Mouse (Mus musculus) MEL (cell line): Measurements from ENCODE around the gene Prtn3. TPM values are rescaled to one million over a fixed set of nuclear protein-coding genes. Genes with fewer than 3 reads are reported as not detected.

Experiments used
- DNase-seq: peaks from one replicate; pipeline ENCODE4 v3.0.0; 2011; ENCODE audit warnings: low read depth, low spot score
- H3K27ac ChIP-seq: 2 replicates; pipeline ENCODE4 v1.5.1; 2012; ENCODE audit warnings: low read depth, mild to moderate bottlenecking, control low read depth, low read length, moderate library complexity; ENCODE audit not compliant: control insufficient read depth
- H3K27me3 ChIP-seq, 2 experiments: fragments of 150-350 bp in 1 of 2; sonication (generic) in 1 of 2; 2 replicates each; pipeline ENCODE4 v1.6.1; 2012; ENCODE audit warnings: low read length in 2 of 2, mild to moderate bottlenecking in 2 of 2, improper control_type of control experiment in 1 of 2, moderate library complexity in 1 of 2; ENCODE audit not compliant: insufficient read depth in 2 of 2, control insufficient read depth in 1 of 2
- H3K36me3 ChIP-seq, 2 experiments: 2 replicates each; pipeline ENCODE4 v1.6.1; 2012 to 2014; ENCODE audit warnings: low read length in 2 of 2, improper control_type of control experiment in 1 of 2, inconsistent platforms in 1 of 2, mild to moderate bottlenecking in 1 of 2; ENCODE audit not compliant: insufficient read depth in 2 of 2, control insufficient read depth in 1 of 2
- H3K4me1 ChIP-seq, 2 experiments: fragments of 150-350 bp in 1 of 2; sonication (generic) in 1 of 2; 2 replicates each; pipeline ENCODE4 v1.6.1; 2012; ENCODE audit warnings: low read length in 2 of 2, improper control_type of control experiment in 1 of 2, mild to moderate bottlenecking in 1 of 2; ENCODE audit not compliant: insufficient read depth in 2 of 2, control insufficient read depth in 1 of 2
- H3K4me3 ChIP-seq, 2 experiments: fragments of 150-350 bp in 1 of 2; sonication (generic) in 1 of 2; 2 replicates each; pipeline ENCODE4 v1.5.1; 2012; ENCODE audit warnings: low read depth in 2 of 2, low read length in 2 of 2, mild to moderate bottlenecking in 2 of 2, moderate library complexity in 2 of 2, control low read depth in 1 of 2, improper control_type of control experiment in 1 of 2; ENCODE audit not compliant: control insufficient read depth in 1 of 2, insufficient read depth in 1 of 2
- H3K79me2 ChIP-seq: 2 replicates; pipeline ENCODE4 v1.6.1; 2012; ENCODE audit warnings: mild to moderate bottlenecking, low read length, moderate library complexity; ENCODE audit not compliant: control insufficient read depth, poor library complexity, insufficient read depth
- H3K9ac ChIP-seq: 2 replicates; pipeline ENCODE4 v1.6.1; 2012; ENCODE audit warnings: low read depth, mild to moderate bottlenecking, control low read depth, low read length, moderate library complexity; ENCODE audit not compliant: control insufficient read depth, poor library complexity, severe bottlenecking
- H3K9me3 ChIP-seq: fragments of 150-350 bp; sonication (generic); replicated peaks from 2 replicates; pipeline ENCODE4 v1.6.1; 2012; ENCODE audit warnings: mild to moderate bottlenecking, low read length, improper control_type of control experiment, moderate library complexity; ENCODE audit not compliant: insufficient read depth
- BHLHE40 ChIP-seq: IDR thresholded peaks from 2 replicates; pipeline ENCODE4 v1.6.1; 2012; ENCODE audit warnings: low read depth, mild to moderate bottlenecking, inconsistent platforms, low read length, improper control_type of control experiment, borderline replicate concordance
- CHD1 ChIP-seq: IDR thresholded peaks from 2 replicates; pipeline ENCODE4 v1.6.1; 2012; ENCODE audit warnings: low read depth, mild to moderate bottlenecking, inconsistent platforms, low read length, improper control_type of control experiment
- ELF1 ChIP-seq: IDR thresholded peaks from 2 replicates; pipeline ENCODE4 v1.6.1; 2014; ENCODE audit warnings: low read depth, mild to moderate bottlenecking, inconsistent platforms, low read length, improper control_type of control experiment, moderate library complexity
- EP300 ChIP-seq, 2 experiments: IDR thresholded peaks; 2 replicates each; pipeline ENCODE4 v1.6.1; 2011; ENCODE audit warnings: improper control_type of control experiment in 2 of 2, low read length in 2 of 2, low read depth in 1 of 2, mild to moderate bottlenecking in 1 of 2
- GABPA ChIP-seq: IDR thresholded peaks from 2 replicates; pipeline ENCODE4 v1.6.1; 2012; ENCODE audit warnings: low read depth, mild to moderate bottlenecking, inconsistent platforms, low read length, improper control_type of control experiment, moderate library complexity
- JUND ChIP-seq: IDR thresholded peaks from 2 replicates; pipeline ENCODE4 v1.6.1; 2011; ENCODE audit warnings: low read depth, mild to moderate bottlenecking, improper control_type of control experiment, low read length
- MAFK ChIP-seq: IDR thresholded peaks from 2 replicates; pipeline ENCODE4 v1.6.1; 2011; ENCODE audit warnings: low read depth, mild to moderate bottlenecking, low read length, improper control_type of control experiment, borderline replicate concordance
- MAX ChIP-seq: IDR thresholded peaks from 2 replicates; pipeline ENCODE4 v1.6.1; 2011; ENCODE audit warnings: low read length, improper control_type of control experiment
- MAZ ChIP-seq: IDR thresholded peaks from 2 replicates; pipeline ENCODE4 v1.6.1; 2012; ENCODE audit warnings: low read depth, mild to moderate bottlenecking, inconsistent platforms, low read length, improper control_type of control experiment
- MEF2A ChIP-seq: IDR thresholded peaks from 2 replicates; pipeline ENCODE4 v1.6.1; 2014; ENCODE audit warnings: low read depth, mild to moderate bottlenecking, inconsistent platforms, low read length, improper control_type of control experiment; ENCODE audit not compliant: poor library complexity, insufficient replicate concordance, severe bottlenecking; ENCODE audit errors: extremely low read depth
- NRF1 ChIP-seq: IDR thresholded peaks from 2 replicates; pipeline ENCODE4 v1.6.1; 2014; ENCODE audit warnings: low read depth, mild to moderate bottlenecking, inconsistent platforms, low read length, improper control_type of control experiment, moderate library complexity; ENCODE audit not compliant: poor library complexity, insufficient read depth, severe bottlenecking
- POLR2AphosphoS5 ChIP-seq: IDR thresholded peaks from 2 replicates; pipeline ENCODE4 v1.6.1; 2012; ENCODE audit warnings: low read depth, borderline replicate concordance, mild to moderate bottlenecking, inconsistent platforms, low read length, moderate library complexity, mixed read lengths
- RCOR1 ChIP-seq: IDR thresholded peaks from 2 replicates; pipeline ENCODE4 v1.6.1; 2012; ENCODE audit warnings: low read depth, mild to moderate bottlenecking, inconsistent platforms, low read length, improper control_type of control experiment
- SIN3A ChIP-seq: IDR thresholded peaks from 2 replicates; pipeline ENCODE4 v1.6.1; 2012; ENCODE audit warnings: low read length, improper control_type of control experiment, inconsistent platforms
- TCF12 ChIP-seq: IDR thresholded peaks from 2 replicates; pipeline ENCODE4 v1.6.1; 2014; ENCODE audit warnings: low read depth, mild to moderate bottlenecking, inconsistent platforms, low read length, improper control_type of control experiment, moderate library complexity
- UBTF ChIP-seq: IDR thresholded peaks from 2 replicates; pipeline ENCODE4 v1.6.1; 2012; ENCODE audit warnings: low read depth, mild to moderate bottlenecking, inconsistent platforms, low read length, improper control_type of control experiment, moderate library complexity, borderline replicate concordance; ENCODE audit not compliant: insufficient read depth
- USF2 ChIP-seq, 2 experiments: IDR thresholded peaks; 2 replicates each; pipeline ENCODE4 v1.6.1; 2011 to 2012; ENCODE audit warnings: improper control_type of control experiment in 2 of 2, low read length in 2 of 2, borderline replicate concordance in 1 of 2, inconsistent platforms in 1 of 2, low read depth in 1 of 2, mild to moderate bottlenecking in 1 of 2; ENCODE audit not compliant: insufficient read depth in 1 of 2
- ZC3H11A ChIP-seq: IDR thresholded peaks from 2 replicates; pipeline ENCODE4 v1.6.1; 2012; ENCODE audit warnings: low read depth, mild to moderate bottlenecking, inconsistent platforms, low read length, improper control_type of control experiment
- ZNF384 ChIP-seq: IDR thresholded peaks from 2 replicates; pipeline ENCODE4 v1.6.1; 2012; ENCODE audit warnings: low read depth, mild to moderate bottlenecking, inconsistent platforms, low read length, improper control_type of control experiment
- polyA plus RNA-seq, 2 experiments: library from polyadenylated mRNA; stranded (reverse) in 1 of 2; unstranded in 1 of 2; fragments of >175 nt in 1 of 2; fragments of >200 nt in 1 of 2; gene quantifications; 2 replicates each; pipeline versions ENCODE4 v1.2.1 to v1.2.4; 2012; ENCODE audit warnings: low replicate concordance in 2 of 2, low read depth in 1 of 2; ENCODE audit not compliant: insufficient read length in 2 of 2, insufficient read depth in 1 of 2, missing spikeins in 1 of 2
- total RNA-seq: library from RNA; depleted of rRNA; stranded (reverse); fragments of 300-350 nt; gene quantifications from 2 replicates; pipeline ENCODE4 v1.2.3, GENCODE M21; 2012

Prtn3 gene
- total and polyA plus RNA-seq, 3 experiments: 11.2 to 31.5 TPM; not detected in 1

- H3K4me1 ChIP-seq: peaks cover 0 to 5% of the 10 kb centered on the region in 2 experiments; a peak in 2 of 4 replicates
- no peaks in the 10 kb centered on the region; a peak in 1 of 4 replicates for H3K36me3 ChIP-seq
- H3K27me3 ChIP-seq: no peaks in the 10 kb centered on the region
- no peak overlapping the region for H3K4me3 ChIP-seq
- no peaks in the 10 kb centered on the region; the same call in 1 of the 2 replicates for H3K79me2 ChIP-seq
- TF ChIP-seq MAZ: no peak
- no peak for TF ChIP-seq MAFK
- no peak for TF ChIP-seq MEF2A
- no peak for TF ChIP-seq SIN3A
- no peak for TF ChIP-seq UBTF
- no peak for TF ChIP-seq POLR2AphosphoS5
- no peak for TF ChIP-seq ZNF384
- TF ChIP-seq MAX: no peak
- TF ChIP-seq CHD1: no peak
- TF ChIP-seq USF2 (IDR thresholded peaks at IDR 0.05; ENCODE audit: borderline replicate concordance in 1 of 2, insufficient read depth in 1 of 2, low read depth in 1 of 2, low read length in 2 of 2): no peak
- no peak for TF ChIP-seq RCOR1
- TF ChIP-seq JUND: no peak
- no peak overlapping the region for H3K9ac ChIP-seq
- no peaks in the 10 kb centered on the region for H3K9me3 ChIP-seq
- no peak for DNase-seq
- H3K27ac ChIP-seq: no peak overlapping the region
Measured at GRCm38 (mm10) chr10:79906712-79907111, 32.4 kb downstream of the Prtn3 start.

- no peak overlapping the region for H3K9ac ChIP-seq
- no peaks in the 10 kb centered on the region for H3K9me3 ChIP-seq
- H3K36me3 ChIP-seq: no peaks in the 10 kb centered on the region; a peak in 1 of 4 replicates
- TF ChIP-seq BHLHE40: no peak
- no peak for TF ChIP-seq POLR2AphosphoS5
- no peak for TF ChIP-seq MEF2A
- no peak for TF ChIP-seq ZC3H11A
- TF ChIP-seq EP300 (IDR thresholded peaks at IDR 0.05; ENCODE audit: low read depth in 1 of 2, low read length in 2 of 2): no peak
- no peak for TF ChIP-seq TCF12
- TF ChIP-seq ELF1: no peak
- no peak for TF ChIP-seq NRF1
- TF ChIP-seq GABPA: no peak
- DNase-seq: no peak
- no peaks in the 10 kb centered on the region; the same call in 1 of the 2 replicates for H3K79me2 ChIP-seq
- H3K4me3 ChIP-seq: no peak overlapping the region
- H3K27ac ChIP-seq: no peak overlapping the region
- no peaks in the 10 kb centered on the region for H3K27me3 ChIP-seq
- peaks cover 0 to 5% of the 10 kb centered on the region in 2 experiments; a peak in 2 of 4 replicates for H3K4me1 ChIP-seq
Measured at GRCm38 (mm10) chr10:79907415-79907814, 33.1 kb downstream of the Prtn3 start.
